Mouse (Mus musculus): ENCODE measurements around the gene Eml6.
A peak's percentile ranks its signal among the peaks of the same experiment; 100 is the strongest.
"Not testable (repeated sequence)": the region's sequence is repeated elsewhere in the genome, so short reads cannot be mapped to it uniquely, and the experiment has no call there.

Gene Eml6

DNA sequence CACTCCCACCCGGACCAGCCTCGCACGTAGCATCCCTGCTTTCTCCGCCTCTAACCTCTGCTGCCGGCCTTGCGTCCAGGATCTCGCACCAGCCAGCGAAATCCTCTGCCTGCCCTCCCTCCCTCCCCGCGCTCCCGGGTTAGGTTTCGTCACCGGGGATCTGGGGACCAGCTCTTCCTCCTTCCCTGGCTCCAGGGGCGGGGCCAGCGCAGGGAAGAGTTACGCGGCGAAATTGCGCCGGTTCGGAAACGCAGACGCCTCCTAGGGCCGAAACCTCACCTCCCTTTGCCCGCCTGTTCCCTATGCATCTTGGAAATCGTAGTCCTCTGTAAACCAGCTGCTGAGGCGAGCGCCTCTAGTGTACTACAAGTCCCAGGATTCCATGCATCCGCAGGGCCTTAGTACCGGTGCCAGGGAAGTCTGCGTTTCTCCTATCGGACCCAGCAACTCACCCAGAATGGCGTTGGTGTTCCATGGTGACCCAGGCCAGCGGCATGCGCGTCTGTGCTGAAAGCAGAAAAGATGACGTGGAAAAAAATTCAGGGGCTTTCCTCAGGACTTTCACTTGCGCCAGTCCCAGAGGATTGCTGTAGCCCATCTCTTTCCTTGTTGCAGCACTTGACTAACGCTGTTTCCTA is at the start of gene Eml6:
Eml6 (minus strand) TSS at position 199 of the 638 bp plus-strand sequence.
- peak; percentile 94 for DNase-seq (ENCODE audit: low spot score)

DNA sequence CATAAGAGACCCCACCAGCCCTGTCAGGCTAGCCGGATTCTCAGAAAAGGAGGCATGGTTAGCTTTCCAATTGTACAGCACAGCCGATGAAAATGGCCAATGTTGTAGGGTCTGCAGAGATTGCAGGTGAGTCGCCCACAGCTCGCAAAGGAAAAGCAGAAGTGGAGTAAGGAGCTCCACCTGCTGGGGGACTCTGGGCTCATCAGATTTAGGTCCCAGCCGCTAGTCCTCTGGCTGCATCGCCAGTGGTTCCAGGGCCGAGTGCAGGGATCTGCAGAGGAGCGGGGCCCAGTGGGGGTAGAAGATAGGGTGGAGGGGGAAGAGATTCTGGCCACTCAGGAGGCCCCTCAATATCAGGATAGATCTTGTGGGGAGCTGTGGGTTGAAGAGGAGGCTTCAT is 31.5 kb upstream of the Eml6 start:
- DNase-seq (ENCODE audit: low spot score): no peak

DNA sequence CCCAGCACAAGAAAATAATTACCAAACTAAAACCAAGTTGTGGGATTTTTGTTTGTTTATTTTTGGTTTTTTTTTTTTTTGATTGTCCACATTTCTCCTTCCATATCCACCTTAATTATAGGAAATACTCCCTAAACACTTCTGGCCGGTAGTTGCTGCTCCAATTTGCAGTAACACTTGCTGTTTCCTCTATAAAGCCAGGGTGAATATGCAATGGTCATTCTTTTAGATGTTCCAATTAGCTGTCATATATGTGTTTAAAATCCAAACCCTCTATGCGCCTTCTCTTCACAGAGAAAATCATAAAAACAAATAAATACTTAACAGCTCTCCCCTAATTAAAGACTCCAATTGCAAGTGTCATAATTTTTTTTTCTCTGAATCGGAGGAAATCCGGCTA is 689 bp downstream of the Eml6 start:
- DNase-seq (ENCODE audit: low spot score): no peak

DNA sequence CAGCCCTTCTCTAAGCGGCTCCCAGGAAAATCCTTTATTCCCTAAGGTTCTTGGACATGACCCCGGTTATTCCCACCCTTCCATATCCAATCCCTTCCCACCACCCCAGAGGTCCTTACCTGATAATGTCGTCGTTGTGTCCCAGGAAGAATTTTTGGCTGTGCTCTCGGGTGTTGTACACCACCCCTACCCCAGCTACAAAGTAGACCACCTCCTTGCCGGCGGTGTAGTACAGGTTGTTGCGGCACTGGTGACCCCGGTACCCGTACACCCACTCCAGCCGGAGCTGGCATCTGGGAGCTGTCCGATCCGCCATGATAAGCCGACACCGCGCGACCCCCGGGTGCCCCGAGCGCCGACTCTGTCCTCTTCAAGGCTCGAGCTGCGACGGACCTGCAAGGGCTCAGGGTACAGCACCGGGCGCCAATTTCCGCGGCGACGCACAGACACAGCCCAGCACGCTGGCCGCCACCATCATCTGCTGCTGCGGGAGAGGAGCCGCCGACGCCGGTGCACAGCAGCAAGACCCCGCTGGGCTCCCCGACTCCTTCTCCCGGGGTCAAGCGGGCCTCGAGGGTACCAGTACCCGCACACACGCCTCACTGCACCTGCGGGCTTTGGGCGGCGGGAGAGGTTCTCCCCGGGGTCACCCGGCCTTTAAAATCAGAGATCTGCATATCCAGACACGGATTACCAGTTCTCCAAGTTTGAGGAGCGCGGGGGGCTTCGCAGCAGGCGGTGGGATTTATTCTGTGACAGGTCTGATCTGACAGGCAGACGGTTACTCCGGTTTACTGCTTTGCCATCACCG is 1.4 kb downstream of the Eml6 start:
- no peak for DNase-seq (ENCODE audit: low spot score)

DNA sequence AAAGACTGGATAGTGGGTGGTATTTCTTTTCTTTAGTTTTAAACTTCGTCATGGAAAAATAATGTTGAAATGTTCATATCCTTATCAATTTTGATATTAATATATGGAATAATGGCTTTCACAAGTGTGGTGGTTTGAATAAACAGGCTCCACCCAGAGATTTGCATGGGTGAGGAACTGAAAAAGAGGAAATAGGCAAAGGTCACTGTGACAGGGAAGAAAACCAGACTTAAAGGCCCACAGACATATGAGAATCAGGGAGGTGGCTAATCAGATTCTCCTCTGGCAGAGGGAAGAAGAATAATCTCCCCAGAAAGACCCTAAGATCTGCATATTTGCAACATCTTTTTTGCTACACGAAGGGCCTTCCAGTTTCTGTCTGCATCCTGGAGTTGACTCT is 39.6 kb downstream of the Eml6 start:
- DNase-seq (ENCODE audit: low spot score): no peak

DNA sequence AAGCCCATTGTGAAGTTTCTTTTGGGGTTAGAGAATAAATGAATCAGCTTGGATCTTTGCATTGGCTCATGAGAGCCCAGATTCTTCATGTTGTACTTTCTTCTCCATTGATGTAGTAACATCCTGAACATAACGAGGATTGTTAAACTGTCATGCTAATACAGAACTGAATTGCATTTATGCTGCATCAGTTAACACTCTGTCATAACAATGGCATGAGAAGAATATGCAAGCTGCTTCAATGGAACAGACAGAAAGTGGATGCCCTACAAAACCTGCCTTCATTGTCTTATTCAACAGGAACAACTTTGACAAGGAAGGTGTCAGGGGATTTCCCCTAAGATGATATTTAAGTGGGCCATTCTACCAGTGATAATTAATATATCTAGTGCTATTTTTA is 57.0 kb downstream of the Eml6 start:
- DNase-seq (ENCODE audit: low spot score): no peak

DNA sequence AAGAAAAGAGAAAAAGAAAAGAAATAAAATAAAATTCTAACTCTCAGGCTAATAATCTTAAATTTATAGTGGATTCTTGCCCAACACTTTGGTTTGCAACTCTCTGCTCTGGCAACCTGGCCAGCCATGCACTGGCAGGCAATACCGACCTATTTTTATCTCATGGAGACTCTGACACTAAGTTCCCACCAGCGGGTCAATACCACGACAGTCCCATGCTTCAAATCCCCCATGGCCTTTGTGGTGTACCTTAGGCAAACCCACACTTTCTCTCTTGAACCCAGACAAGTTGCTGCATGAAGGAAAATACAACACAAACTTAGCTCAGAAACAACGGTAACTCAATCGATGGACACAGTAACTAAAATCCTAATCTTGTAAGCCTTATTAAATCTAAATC is 66.5 kb downstream of the Eml6 start:
- no peak for DNase-seq (ENCODE audit: low spot score)

DNA sequence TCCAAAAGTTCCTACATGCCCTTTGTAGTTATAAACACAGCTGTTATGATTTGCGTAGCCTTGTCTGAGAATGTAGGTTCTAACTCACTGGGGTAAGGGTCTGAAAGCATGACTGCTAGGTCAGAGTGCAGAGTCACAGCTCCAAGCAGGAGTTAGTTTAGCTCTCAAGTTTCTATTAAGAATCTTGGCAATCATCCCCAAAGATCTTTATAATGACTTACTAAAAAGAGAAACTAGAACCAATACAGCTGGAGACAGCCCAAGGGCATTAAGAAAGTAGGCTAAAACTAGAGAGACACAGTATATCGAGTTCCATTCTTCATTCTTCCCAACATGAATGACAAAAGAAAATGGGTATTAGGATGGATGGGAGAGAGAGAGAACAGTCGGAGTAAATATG is 81.2 kb downstream of the Eml6 start:
- DNase-seq (ENCODE audit: low spot score): no peak

DNA sequence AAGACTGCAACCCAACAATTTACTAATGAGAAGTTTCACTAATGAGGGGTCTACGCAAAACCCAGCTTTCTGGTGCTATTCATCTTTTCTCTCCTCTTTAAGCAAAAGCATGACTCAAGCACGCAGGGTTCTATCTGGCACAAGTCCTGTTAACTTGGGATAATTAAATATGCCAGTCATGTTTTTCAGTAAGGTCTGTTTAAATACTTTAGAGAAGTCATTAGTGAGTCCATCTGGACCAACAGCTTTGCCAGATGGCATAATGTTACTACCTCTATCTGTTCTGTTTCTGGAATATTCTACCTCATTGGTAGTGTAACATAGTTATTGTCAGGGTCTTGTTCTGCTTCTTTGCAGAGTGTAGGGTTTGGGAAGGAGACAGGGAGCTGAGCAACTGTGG is 101.5 kb downstream of the Eml6 start:
- peak; percentile 80 for DNase-seq (ENCODE audit: low spot score)

DNA sequence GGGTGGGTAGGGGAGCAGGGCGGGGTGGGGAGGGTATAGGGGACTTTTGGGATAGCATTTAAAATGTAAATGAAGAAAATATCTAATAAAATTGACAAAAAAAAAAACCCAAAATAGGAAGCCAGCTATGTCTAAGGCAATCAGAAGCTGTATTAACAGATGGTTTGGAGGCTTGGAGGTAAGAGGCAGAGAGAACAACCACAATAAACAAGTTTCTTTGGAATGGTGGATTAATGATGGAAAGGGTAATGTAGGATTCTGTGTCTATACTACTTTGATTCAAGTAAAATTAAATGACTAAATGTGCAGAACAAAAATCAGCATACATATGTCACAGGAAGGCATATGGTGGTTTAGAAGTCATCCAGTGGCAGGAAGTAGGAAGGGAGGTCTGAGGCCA is 102.0 kb downstream of the Eml6 start:
- peak; percentile 8 for DNase-seq (ENCODE audit: low spot score)

DNA sequence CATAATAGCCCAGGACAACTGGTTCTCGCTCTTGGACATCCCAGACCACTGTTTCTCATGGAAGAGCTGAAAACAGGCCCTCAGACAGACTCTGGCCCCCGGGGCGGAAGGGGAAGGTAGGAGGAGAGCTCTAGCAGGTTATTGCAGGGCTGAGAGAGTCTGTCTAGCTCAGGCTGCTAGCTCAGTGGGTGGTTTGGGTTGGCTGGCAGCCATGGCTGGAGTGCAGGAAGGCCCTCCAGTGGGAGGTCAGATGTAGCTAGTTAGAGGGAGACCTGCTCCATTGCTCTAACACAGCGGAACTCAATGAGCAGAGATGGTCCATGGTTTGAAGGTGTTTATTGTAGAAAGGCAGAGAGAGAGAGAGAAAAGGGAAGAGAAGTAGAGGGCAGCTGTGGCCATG is 112.7 kb downstream of the Eml6 start:
- DNase-seq (ENCODE audit: low spot score): no peak

DNA sequence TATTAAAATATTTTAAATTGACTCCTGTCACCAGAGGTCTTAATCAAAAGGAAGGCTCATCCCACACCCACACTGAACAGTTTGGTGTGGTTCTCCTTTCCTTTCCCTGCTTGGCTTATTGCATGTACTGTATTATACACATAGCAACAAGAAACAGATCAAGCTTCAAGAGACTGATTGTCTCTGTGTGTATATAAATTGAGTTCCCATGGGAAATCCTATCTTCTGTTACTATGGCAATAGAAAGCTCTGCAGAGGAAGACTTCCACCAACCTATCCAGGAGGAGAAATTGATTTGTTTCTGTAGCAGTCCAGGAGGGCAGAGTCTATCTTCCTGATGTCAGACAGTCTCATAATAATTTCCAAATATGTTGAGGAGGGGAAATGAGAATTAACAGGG is 116.5 kb downstream of the Eml6 start:
- DNase-seq (ENCODE audit: low spot score): no peak

DNA sequence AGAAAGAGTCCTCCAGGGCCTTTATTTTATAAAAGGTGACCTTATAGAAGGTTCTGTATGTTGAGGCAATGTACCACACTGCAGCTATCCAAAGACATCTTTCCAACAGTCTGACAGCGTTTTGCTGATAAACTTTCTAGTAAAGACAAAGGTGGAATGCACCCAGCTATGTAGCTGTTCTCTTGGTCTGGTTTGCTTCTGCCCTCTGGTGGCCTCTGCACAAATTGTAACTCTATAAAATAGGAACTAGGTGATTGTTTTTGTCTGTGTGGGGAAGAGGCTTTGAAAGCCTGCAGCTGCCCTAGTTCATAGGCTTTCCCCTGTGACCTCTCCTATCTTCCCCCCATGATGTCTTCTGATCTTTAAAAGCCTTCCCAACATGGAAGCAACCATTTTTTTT is 140.7 kb downstream of the Eml6 start:
- peak; percentile 80 for DNase-seq (ENCODE audit: low spot score)

DNA sequence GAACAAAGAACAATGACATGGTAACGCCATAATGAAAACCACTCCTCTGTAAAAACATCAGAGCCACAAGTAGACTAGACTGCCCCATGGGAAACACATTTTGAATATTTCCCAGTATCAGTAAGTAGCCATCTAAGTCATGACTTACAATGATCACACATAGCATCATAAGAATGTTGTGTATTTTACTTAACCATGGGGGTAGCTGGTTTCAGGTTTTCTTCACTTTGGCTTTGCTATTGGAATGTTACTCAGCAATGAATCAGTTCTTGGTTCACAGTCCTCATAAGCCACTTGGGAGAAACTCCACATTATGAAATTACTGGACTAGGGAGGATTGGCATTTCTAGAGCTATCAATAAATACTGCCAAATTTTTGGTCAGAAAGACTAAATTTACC is 141.5 kb downstream of the Eml6 start:
- no peak for DNase-seq (ENCODE audit: low spot score)

DNA sequence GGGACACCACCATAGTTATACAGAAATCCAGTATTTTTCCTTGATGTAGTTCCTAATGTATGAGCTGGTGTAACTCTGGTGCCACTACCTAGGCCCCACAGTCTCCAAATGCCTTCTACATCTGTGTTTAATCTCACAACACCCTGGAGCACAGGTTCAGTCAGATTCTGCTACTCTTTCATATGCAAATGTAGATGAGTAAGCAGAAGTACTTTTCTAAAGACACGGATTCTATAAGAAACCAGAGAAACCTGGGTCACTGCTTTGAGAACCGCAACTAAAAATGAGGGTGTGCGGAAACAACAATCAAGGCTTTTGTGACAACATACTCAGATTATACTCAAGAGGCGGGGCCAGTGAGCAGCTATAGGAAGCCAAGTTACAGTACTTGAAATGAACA is 142.8 kb downstream of the Eml6 start:
- no peak for DNase-seq (ENCODE audit: low spot score)

DNA sequence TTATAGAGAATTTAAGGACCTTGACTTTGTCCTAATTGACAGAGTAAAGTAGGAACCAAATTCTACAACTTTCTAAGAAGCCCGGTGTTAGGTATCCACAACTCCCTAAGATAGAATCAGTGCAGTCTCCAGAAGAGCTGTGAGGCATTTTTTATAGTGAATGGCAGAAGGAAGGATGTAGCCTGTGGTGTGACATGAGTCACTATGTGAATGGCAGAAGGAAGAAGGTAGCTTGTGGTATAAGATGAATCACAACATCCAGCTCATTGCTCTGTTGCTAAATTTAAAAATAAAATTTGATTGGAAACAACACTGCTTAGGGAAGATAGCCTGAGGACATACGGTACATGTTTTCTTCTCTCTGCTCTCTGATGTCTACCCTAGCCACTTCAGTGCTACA is 146.2 kb downstream of the Eml6 start:
- no peak for DNase-seq (ENCODE audit: low spot score)

DNA sequence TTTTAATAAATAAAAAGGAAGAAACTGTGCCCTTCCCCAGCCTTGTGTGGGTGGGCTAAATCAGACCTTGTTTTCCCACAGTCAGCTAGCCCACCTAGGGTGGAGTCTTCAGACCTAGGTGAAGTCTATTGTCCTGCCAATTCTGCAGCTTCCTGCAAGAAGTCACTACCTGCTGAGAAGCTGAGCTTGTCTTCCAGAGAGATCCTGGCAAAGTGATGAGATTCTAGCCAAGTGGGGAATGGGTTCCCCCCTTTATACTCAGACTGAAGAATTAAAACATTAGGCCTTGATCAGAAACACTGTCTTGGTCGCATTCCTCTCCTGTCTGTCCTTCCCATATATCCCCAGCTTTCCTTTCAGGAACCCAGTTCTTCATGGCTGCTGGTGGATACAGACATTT is 147.9 kb downstream of the Eml6 start:
- no peak for DNase-seq (ENCODE audit: low spot score)

DNA sequence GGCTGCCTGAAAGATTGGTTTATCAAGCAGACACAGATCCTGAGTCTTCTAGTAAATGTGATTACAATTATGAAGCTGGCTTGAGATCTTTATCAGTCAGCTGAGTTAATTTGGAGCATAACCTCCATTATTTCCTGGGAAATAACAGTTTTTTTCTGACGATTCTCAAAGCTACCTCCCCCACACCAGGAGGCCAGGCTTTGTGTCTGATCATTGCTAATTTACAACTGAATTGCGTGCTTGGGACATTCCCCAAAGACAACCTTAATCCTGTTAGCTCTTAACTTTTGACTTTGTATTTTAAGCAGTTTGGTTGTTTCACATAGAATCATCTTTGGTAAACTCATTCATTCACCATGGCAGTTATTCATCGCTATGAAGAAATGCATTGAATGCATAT is 148.6 kb downstream of the Eml6 start:
- DNase-seq (ENCODE audit: low spot score): no peak

DNA sequence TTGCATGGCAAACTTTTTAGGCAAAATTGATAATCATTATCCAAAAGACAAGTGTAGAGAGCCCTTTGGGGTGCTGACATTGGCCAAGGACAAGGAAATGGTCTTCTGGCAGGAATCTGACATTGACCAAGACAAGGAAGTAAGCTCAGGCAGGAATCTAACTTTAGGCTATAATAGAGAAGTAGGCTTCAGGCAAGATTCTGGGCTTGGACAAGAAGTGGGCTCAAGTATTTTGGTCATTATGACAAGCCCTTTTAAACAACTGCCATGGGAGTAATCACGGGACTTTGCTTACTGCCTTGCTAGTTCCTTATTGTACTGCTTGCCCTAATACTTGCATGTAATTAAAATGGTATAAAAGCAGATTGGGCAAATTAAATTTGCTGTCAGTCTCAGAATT is 151.1 kb downstream of the Eml6 start:
- not testable (repeated sequence) for DNase-seq (ENCODE audit: low spot score)

DNA sequence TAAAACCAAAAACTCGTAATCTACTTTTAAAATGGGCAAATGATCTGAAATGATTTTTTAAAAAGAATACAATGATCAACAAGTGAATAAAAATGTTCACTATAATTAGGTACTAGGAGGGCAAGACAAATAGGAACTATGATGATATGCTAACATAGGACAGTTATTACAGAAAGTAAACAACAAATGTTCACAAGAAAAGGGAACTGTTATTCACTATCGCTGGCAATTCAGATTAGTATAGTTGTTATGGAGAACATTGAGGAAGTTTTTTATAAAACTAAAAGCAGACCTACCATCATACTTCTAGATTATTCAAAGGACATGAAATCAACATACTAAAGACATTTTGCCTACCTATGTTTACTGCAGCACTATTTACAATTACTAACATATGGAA is 155.7 kb downstream of the Eml6 start:
- DNase-seq (ENCODE audit: low spot score): no peak

DNA sequence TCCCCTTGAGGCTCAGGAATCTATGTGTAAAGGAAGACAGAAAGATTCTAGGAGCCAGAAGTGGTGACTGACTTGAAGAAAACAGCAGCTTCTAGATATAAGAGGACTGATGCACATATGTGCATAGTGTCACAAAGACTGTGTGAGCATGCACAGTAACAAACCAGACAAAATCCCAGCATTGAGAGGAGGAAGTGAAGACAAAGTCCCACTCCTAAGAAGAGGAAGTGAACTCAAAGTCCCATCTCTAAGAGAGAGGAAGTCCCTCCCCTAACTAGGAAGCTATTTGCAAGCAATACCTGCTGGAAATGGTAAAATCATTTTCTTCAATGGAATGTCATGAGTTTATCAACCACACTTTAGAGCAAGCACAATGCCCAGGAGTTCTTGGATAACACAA is 161.6 kb downstream of the Eml6 start:
- no peak for DNase-seq (ENCODE audit: low spot score)

DNA sequence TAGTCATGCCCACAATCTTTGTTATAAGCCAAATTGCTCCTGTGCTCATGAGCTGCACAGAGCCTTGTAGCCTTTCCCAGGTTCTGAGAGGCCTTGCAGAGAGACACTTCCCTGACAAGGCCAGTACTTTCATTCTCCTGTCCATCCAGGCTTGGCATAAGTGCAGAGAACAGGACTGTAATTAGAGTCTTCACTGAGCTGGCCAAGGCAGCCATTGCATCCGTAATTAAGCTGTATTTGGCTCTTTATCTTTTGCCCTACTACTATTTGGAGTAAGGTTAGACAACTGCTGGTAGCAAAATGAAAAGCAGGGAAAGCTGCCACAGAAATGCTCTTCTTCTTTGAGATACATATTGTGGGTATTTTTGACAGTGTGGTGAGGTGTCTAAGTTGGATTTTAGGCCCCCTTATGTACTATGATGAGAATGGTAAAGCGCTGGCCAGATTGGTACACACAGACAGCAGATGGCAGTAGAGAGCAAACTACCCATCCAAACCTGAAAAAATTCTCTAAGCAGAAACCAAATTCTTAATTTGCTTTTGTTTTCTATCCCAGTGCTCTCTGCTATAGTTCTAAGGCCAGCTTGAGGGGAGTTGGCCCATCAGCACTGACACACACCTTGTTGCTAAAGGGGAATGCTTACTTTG is 164.0 kb downstream of the Eml6 start:
- DNase-seq (ENCODE audit: low spot score): peak; percentile 59

DNA sequence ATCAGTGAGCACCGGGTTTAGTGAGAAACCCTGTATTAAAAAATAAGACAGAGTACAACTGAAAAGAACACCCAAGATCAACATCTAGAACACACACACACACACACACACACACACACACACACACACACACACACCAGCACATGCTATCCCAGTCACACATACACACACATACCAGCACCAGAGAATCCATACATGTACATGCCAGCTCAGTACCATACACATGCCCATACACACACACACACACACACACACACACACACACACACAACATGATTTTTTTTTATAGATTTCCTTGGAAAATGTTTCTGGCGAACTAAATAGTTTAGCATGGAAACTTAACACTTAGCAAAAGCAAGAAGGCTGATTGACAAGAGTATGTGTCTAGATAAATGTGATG is 164.8 kb downstream of the Eml6 start:
- no peak for DNase-seq (ENCODE audit: low spot score)

Measured in layer of hippocampus, adult 9-10 months (tissue).